Mouse (Mus musculus) lung, adult 2 months (tissue): Measurements from ENCODE around the gene Cebpb.

Experiments used
- CTCF ChIP-seq: fragments of 200-500 bp; IDR thresholded peaks from 2 replicates; pipeline ENCODE4 v1.5.1; 2011; ENCODE audit warnings: mild to moderate bottlenecking, low read length, control low read depth; ENCODE audit not compliant: insufficient read depth
- POLR2A ChIP-seq: fragments of 200-500 bp; IDR thresholded peaks from 2 replicates; pipeline ENCODE4 v1.6.1; 2011; ENCODE audit warnings: low read depth, mild to moderate bottlenecking, control low read depth, low read length, borderline replicate concordance; ENCODE audit errors: extremely low read depth

GRCm38 (mm10) chr2:167727161-167727560 lies 38.4 kb downstream of the Cebpb start:
- no peak for TF ChIP-seq CTCF
- TF ChIP-seq POLR2A = no peak
